Mouse (Mus musculus) megakaryocyte, embryonic 14.5 days (primary cell): ENCODE data around the gene Tmem88b.

Source experiments
- FLI1 ChIP-seq: IDR thresholded peaks from 2 replicates; pipeline ENCODE4 v1.6.1; 2012; ENCODE audit warnings: low read length, inconsistent platforms, mixed read lengths
- GATA1 ChIP-seq: IDR thresholded peaks from 3 replicates; pipeline ENCODE4 v1.6.1; 2012; ENCODE audit warnings: mixed read lengths, low read length, inconsistent platforms, borderline replicate concordance

DNA sequence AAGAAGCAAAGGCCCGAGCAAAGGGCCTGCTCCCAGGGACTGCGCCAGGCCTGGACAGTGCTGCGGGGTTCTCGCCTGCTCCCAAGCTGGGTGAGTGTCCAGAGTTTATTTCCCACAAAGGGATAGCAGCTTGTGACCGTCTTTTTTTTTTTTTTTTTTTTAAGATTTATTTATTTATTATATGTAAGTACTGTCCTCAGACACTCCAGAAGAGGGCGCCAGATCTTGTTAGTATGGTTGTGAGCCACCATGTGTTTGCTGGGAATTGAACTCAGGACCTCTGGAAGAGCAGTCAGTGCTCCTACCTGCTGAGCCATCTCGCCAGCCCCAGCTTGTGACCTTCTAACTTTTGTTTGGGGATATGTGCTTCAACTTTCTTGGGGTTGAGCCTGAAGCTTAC, 35.4 kb upstream of the Tmem88b start:
- no peak for TF ChIP-seq GATA1
- no peak for TF ChIP-seq FLI1
